Mouse (Mus musculus) kidney, adult 2 months (tissue): ENCODE measurements around the gene Tspear.

Source experiments
- CTCF ChIP-seq: fragments of 200-500 bp; conservative IDR thresholded peaks from 2 replicates; pipeline ENCODE4 v1.5.1; 2011; ENCODE audit warnings: low read depth, mild to moderate bottlenecking, control low read depth, low read length, moderate library complexity, mixed read lengths; ENCODE audit not compliant: insufficient read depth, insufficient read length
- POLR2A ChIP-seq: fragments of 200-500 bp; IDR thresholded peaks from one replicate; pipeline ENCODE4 v1.6.1; 2011; ENCODE audit warnings: low read depth, low read length, control low read depth

DNA sequence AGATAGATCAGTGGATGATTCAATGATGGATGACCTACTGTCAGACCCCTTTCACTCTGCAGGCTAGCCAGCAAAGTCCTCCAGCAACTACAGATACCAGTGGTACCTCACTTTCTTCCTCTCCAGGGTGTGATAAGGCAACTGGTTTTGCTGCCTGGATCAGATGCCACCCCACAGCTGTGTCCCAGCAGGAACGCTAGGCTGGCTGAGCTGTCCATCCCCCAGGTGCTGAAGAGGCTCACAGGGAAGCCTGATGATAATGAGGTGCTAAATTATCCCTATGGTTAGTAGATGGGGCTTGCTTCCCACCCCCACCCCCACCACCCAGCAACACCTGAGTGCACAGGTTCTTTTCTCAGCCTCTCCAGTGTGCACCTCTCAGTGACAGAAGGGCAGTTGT is 181.2 kb downstream of the Tspear start:
- no peak for TF ChIP-seq CTCF
- TF ChIP-seq POLR2A: no peak
